Mouse (Mus musculus) left cerebral cortex, postnatal 10 days (tissue): Measurements from ENCODE around the gene Smpd3. TPM values are rescaled to one million over a fixed set of nuclear protein-coding genes. Genes with fewer than 3 reads are reported as not detected.
A peak's percentile ranks its signal among the peaks of the same experiment; 100 is the strongest.

Source experiments
- DNase-seq, 2 experiments: peaks; one replicate each; pipeline ENCODE4 v3.0.0; 2021 to 2022; ENCODE audit warnings: low spot score in 2 of 2, mixed read lengths in 1 of 2; ENCODE audit errors: extremely low spot score in 1 of 2
- intact Hi-C: fragments of 180-260 bp; cut with DNase I; formaldehyde crosslinking; loops from one replicate; pipeline ENCODE4 v1.15.1; 2025
- total RNA-seq, 2 experiments: library from RNA; stranded (reverse); gene quantifications; 2 replicates each; pipeline ENCODE4 v1.2.3; 2021

The Smpd3 gene
- total RNA-seq, 2 experiments from 2014 or later: 122 to 127 TPM

DNA sequence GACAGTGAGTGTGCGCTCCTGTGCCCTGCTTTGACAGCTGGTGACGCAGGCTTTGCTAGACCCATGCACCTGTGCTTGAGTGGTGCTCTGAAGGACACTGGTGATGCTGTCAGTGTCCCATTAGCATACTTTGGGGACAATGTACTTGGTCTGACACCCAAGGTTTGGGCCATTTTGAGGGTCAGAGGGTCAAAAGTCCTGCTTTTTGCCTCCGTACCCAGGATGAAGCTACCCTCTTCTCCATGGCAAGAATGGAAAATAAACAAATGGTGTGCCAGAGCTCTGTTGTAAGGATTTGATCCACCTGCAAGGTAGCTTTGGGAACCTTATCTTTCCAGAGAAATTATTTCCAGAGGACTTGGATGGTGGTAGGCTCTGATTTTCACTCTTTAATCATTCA lies 32.5 kb downstream of the Smpd3 start:
- no peak for DNase-seq
- intact Hi-C loops: no loop called here

DNA sequence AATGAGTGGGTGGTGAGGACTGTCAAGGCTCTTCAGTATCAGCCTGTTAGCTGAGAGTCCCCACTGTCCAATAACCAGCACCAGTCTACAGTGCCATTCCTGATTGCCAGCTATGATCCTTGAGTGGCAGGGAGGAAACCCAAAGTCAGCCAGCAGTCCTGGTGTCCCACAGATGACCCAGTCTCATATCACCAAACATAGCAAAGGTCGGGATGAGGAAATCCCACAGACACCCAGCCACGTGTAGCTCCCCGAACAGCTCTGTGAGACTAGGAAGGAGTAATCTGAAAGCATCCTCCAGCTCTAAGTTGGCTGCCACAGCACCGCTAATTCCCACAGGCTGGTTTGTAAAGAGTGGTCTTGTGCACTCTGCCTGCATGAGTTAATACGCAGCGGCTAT lies 33.5 kb downstream of the Smpd3 start:
- no peak for DNase-seq
- intact Hi-C loops: no loop called here

DNA sequence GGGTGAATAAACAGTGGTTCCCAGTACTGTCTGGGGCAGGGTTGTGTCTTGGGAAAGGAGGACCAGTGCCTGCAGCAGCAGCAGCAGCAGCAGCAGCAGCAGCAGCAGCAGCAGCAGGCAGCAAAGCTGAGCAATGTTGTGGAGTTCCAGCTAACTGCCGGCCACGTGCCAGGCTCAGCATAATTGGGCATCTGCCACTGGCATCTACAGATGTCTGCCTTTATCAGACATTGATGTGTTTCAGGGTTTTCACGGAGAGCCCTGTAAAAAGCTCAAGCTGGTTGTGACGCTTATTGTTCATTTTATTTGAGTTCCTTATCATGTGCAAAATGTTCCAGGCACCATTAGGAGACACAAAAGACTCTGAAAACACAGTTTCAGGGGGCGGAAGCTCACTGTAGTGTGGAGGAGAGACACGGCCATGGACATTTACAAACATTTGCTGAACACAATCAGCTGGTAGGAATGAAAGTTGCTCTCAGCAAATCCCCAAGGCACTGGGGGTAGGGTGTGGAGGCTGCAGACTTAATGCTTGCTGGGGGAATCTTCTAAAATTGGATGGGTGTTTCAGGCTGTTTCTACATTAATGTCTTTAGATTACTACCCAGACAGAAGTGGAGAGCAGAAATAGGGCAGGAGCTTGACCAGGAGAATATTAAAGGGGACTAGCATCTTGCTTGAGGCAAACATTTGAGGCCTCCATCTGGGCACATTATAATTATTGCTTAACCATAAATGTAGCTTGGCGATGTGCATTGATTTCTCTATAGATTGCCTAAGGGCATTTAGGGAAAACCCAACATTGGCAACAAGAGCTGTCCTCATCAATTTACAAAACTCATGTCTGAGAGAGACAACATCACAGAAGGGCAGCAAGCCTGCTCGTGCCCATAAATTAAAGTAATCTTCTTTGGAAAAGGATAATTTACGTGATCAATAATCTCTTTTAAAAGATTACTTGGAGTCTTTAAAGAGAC lies 36.8 kb downstream of the Smpd3 start:
- DNase-seq: peak; percentile 54
- intact Hi-C loops: no loop called here

DNA sequence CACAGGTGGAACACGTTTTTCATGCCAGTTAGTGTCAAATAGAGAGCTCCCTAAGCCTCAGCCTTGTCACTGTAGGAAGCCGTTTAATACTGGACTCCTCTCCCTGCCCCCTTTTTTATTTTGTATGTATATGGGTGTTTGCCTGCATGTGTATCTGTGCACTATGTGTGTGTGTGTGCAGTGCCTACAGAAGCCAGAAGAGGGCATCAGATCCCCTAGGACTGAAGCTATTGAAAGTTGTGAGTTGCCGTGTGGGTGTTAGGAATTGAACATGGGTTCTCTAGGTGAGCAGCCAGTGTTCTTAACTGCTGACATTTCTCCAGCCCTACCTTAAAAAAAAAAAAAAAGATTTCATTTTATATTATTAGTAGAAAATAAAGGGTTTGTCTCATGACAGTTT lies 38.1 kb downstream of the Smpd3 start:
- intact Hi-C loops: no loop called here
- no peak for DNase-seq

DNA sequence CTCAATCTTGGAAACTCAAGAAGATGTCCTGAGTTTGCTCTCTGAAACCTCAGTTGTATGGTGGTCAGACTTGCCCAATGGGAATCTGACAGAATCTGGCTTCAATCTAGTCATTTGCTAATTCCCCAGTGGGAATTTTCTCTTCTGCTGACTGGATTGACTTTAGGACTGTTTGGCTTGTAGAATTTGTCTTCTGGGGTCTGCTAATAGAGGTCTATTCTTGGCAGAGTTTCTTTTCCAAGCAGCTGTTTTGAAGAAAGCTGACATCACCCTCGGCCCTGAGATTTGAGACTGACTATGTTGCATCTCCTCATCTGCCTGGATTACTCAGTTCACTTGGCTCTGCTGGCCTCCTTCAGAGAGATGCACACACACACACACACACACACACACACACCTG lies 38.9 kb downstream of the Smpd3 start:
- intact Hi-C loops: no loop called here
- DNase-seq: no peak

DNA sequence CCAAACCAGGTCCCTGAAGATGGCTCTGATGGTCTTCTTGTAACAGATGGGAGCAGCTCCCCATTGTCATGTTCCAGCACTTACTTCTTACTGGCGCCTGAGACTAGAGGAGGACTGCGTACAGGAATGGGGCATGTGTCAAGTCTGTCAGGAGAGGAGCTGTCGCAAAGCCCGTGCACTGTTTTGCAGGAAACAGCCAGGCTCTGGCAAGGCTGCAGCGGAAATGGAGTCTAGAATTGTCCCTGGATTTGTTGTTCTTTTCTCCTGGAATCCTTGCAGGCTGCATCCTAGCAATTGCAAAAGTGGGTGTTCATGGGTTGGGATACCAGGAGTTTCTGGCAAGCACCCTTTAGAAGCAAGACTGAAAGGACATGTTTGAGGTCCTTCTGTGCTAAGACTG lies 39.5 kb downstream of the Smpd3 start:
- intact Hi-C loops: no loop called here
- DNase-seq: peak in 1 of 2 experiments; percentile 55

DNA sequence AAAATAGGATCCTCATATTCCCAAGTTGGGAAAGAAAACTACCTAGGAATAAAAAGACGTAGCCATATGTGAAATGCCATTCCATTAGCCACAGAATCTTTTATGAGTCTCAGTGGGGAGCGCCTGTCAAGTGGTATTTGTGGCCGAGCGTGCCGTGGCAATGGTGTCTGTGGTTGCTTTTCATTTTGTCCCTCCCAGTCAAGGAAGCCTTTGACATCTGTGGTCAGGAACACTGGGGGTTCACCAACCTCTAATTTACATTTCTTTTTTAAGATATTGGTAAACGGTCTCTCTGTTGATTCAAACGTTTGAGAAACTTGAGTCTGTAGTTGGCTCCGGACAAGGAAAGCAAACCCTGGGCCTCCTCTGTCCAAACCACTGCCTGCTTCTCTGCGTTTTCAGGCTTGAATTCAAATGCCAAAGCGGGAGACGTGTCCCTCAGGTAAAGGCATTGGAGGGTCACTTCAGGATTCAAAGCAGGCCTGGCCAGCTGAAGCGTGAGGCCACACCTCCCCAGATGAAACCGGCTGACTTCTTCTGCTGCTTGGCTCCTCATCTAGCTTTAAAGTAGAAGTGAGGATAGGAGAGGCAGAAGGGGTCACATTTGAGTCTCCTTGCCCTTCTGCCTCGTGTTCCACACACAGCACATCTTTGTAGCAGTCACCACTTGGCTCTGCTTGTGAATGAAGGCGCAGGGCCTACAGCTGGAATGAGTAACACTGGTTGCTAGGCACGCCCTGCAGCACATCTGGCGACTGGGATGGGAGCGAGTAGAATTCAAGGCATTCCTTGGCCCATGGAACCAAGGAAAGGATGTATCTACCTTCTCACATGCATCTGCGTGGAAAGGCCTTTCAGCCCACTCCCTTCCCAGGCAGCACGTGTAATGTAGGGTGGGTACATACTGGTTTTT lies 45.0 kb downstream of the Smpd3 start:
- DNase-seq: no peak
- intact Hi-C loops: no loop called here

DNA sequence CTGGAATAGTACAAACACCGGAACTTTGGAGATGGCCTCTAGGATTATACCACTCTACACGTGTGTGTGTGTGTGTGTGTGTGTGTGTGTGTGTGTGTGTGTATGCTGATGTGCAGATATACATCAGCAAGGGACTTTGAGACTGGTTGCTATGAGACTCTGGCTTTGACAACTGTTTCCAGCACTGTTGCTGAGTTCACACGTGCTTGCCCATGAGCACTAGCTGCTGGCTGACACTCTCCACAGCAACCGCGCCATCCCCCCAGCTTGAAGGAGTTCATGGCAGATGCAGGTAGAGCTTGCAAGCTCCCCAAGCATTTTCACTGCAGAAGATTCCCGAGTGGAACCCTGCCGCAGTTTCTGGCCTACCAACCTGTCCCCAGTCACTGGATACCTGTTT lies 48.3 kb downstream of the Smpd3 start:
- intact Hi-C loops: no loop called here
- DNase-seq: no peak

DNA sequence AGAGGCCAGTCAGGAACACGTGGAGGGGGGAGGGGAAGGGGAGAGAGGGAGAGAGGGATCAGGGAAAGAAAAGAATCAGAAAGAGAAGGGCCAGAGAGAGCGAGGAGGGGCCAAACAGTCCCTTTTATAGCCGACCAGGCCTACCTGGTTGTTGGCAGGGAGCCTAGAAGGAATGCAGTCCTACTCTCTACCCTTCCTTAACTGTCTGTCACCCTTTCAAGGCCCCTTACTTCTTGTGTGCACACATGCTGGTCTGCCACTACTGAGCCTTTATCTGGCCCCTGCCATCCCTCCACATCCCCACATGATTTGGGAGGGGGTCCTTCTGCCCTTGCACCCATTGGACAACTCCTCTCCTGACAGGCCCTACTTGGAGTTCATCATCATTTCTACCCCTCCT lies 49.1 kb downstream of the Smpd3 start:
- intact Hi-C loops: no loop called here
- no peak for DNase-seq

DNA sequence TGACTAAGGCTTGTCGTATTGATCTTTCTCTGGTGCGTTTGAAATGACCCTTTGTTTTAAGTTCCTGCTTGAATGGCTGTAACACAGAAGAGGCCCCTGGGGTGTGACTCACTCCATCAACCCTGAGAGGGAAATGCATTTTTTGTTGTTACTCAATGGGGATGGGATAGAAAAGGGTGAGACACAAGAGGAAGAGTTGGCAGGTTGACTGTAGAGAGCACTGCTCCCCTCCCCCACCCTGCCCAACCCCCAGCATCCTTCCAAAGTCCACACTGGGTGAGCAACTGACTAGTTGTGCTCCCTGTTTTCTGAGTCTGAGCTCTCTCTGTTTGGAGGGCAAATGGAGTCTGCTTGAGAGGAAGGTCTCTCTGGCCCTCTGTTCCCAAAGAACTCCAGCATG lies 50.3 kb downstream of the Smpd3 start:
- no peak for DNase-seq
- intact Hi-C loops: no loop called here

DNA sequence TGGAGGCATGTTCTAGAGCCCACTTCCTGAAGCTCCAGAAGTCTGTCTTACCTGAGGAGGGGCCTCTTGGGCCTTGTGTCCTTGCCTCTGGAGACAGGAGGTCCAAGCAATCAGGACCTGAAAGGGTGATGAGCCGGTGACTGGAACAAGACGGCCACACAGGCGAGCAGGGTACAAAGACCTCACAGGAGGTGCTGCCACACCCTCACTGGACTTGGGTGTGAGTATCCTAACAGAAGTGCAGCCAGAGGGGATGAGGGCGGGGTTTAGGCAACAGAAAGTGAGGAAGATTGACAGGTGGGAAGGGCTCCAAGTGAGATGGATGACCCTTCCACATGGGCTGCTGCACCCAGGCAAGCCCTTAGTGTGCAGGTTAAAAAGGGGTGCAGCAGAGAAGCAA lies 56.9 kb downstream of the Smpd3 start:
- intact Hi-C loops: no loop called here
- DNase-seq: no peak

DNA sequence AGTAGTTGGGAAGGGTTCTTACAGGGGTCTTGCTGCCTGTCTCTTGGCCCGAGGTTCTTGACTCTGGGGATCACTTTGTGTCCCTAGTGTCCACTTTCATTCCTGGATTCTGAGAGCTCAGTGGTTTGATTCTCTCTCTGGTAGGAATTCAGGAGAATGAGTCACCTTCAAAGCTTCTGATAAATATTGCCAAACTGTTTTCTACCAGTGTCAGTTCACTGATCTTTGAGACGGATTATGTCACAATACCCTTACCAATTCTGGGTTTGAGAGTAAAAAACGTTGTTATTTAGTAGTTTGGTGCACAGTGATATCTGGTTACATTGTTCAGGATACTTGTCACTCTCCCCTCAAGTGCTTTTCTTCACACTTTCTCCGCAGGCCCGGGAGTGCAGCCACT lies 57.6 kb downstream of the Smpd3 start:
- intact Hi-C loops: no loop called here
- no peak for DNase-seq

DNA sequence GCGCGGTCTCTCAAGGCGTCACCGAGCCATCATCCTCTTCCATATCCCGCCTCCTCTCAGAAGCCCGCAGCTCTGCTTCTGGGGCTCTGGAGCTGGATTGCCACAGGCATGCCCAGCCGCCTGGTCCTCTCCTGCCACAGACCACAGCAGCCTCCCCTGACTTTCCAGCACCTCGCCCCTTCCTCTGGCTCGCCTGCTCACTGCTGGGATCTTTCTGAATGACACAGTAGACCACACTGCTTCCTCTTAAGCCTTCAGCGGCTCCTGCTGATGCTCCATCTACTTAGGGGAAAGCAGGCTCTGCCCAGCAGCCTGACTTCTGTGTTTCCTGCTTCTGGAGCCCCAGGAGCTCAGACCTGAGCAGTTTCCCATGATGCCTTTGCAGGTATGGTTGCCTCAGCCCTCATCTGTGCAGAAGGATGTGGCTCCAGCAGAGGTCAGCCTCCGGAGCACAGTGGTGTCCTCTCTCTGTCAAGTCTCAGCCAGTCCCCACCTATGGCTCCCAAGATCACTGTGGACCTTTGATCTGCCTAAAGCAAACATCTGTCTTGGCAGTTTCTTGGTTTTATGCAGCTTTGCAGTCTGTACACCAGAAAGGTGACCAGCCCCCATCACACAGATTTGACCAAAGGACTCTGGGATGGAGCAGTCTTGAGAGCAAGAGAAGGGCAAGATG lies 59.3 kb downstream of the Smpd3 start:
- no peak for DNase-seq
- intact Hi-C loops: no loop called here

DNA sequence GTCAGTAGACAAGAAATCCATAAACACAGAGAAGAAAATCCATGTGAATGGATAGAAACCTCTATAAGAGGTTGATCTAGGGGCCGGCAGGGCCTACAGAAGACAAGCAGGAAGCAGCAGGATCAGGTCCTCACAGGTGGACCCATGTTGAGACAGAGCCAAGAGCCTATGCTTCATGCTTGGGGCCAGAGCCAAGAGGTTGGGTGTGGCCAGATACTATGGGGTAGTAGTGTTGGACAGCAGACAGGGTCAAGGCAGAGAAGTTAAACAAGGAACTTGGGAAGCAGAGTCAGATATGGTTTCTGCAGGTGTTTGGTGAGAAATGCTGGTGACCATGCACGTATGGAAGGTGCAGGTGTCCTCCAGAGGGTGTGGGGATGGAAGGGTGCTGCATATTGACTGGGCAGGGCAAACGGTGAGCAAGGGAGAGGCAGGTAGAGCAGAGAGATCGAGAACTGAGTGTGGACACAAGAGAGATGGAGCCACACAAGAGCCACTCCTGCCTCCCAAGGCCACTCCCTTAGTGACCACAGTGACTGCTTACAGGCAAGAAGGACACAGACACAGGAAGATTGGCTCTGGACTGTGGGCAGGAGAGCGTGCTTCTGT lies 61.0 kb downstream of the Smpd3 start:
- intact Hi-C loops: no loop called here

DNA sequence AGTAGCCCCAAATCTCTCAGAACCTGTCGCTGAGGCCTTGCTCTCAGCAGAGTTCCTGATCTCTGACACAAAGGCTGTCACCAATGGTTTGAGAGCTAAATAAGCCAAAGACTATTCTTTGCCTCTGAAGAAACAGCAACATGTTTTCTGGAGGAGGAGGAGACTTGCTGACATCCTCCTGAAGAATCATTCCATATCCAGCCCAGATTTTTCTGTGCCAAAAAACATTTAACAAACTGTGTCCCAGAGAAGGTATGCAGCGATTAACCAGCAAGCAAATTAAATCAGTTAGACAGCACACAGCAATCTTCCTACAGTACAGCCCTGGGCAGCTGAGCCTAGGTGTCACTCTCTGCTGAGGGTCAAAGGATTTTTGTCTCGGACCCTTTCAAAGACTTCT lies 64.3 kb downstream of the Smpd3 start:
- intact Hi-C loops: loop anchor here (5.0 kb wide), 1 partner anchor 64 kb away; the partner anchor contains the start of gene Smpd3
- no peak for DNase-seq

More for the DNA sequence above, 61.0 kb downstream of the Smpd3 start:
- no peak for DNase-seq

DNA sequence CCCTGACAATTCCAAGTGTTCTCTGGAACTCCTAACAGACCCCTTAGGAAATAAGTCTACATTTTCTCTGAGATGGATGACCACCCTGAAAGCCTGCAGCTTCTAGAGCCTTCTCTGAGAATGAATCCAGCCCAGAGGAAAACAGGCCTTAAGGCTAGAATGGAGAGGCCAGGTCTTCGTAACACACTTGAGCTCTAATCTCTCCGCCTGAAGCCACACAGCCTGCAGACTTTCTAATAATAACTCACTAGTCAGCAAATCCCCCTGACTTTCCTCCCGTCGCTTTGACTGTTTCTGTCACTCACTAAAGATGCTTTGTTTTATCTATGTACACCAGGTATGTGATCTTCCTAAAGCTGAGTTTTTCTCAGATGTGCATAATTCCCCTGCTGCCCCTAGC lies 66.4 kb downstream of the Smpd3 start:
- intact Hi-C loops: loop anchor here (5.0 kb wide), 1 partner anchor 66 kb away; the partner anchor contains the start of gene Smpd3
- no peak for DNase-seq

DNA sequence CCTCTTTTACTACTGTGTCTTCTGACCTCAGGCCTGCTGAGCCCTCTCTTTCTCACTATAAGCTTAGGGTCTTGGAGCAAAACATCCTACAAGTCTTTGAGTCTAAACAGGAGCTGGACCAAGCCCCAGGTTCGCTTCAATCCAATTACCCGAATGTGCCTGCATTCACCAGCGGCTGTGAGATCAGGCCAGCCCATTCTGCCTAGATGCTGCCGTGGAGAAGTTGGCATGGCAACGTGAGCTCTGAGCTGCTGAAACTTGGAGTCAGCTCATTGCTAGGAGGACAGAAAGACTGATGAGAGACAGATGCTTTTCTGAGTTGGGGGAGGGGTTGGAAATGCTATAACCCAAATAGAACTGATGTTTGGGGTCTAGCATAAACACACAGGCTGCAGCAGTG lies 67.0 kb downstream of the Smpd3 start:
- intact Hi-C loops: loop anchor here (5.0 kb wide), 1 partner anchor 66 kb away; the partner anchor contains the start of gene Smpd3
- DNase-seq: peak; percentile 62 to 71

DNA sequence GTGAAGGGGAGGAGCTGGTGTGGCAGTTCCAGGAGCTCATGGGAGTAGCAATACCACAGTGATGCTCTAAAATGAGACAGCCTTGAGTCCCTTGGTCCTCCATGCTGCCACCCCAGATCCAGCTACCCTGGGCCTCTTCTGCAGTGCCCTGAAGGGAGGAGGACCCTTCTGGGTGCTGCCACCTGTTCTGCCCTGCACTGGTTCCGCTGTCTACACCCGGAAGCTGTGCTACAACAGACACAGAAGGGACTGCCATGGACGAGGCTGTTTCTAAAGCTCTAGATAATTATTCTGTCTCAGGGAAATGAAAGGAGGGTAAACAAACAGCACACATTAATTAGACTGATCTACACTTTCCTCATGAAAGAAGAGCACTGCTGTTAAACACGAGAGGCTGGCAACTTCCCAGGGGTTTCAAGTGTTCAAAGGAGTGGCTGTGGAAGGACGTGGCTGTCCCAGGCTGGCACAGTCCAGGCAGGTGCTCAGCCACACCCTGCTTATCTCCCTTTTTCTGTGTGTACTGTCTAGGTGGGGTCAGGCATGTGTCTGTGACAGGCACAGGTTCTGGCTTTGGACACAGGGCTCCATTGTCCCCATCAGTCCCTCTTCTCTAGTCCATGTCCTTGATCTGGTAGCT lies 69.0 kb downstream of the Smpd3 start:
- intact Hi-C loops: no loop called here
- DNase-seq: no peak
